In the genomic region with DNA sequence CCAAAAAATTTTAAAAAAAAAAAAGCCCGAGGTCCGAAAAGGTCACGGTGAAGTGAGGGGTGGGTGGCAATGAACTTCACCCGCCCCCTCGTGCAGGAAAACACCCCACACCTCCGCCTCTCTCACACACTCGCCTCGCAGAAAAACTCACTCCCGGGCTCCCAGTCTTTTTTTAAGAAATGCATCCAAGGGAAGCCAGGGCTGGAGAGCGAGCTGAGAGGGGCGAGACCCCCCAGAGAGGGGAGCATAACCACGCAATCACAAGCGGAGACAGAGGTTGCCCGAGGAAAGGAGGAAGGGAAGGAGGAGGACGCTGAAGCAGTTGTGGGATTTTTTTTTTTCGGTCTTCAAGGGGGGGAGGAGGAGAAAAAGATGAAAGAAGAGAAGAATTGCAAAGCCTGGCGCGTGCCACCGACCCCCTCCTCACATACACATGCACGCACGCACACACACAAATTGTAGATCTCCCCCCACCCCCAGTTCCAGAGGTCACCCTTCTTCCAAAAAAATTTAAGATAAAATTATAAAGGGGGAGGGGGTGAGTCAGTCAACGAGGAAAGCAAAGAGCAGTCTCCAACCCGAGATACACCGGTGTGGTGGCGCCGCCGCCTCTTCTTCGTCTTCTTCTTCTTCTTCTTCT, we compare ENCODE assay signal across 7 mouse cellular contexts. TPM values are rescaled to one million over a fixed set of nuclear protein-coding genes. Genes with fewer than 3 reads are reported as not detected.
DNase-seq lines count a peak whose midpoint lies in the region; ATAC-seq and TF ChIP-seq lines count a peak whose summit lies in the region.

No protein-coding gene starts in this region.

- H3K27me3 ChIP-seq in spleen, adult 2 months (ENCODE audit: control insufficient read depth, insufficient read depth, low read length) = peaks cover 8% of the 10 kb centered on the region
- H3K27me3 ChIP-seq in heart, adult 2 months (ENCODE audit: control insufficient read depth, insufficient read depth, low read length) = no peaks in the 10 kb centered on the region
- no peaks in the 10 kb centered on the region for H3K27me3 ChIP-seq in kidney, postnatal 0 days (ENCODE audit: insufficient read depth, low read length)
- H3K27me3 ChIP-seq in midbrain, embryonic 11.5 days (ENCODE audit: control insufficient read depth, insufficient read depth, low read length) = peaks cover 3% of the 10 kb centered on the region; the same call in 1 of the 2 replicates

- TF ChIP-seq CTCF in spleen, adult 2 months (IDR thresholded peaks at IDR 0.05; ENCODE audit: extremely low read depth, insufficient read depth, insufficient read length, insufficient replicate concordance) = no peak
- no peak for TF ChIP-seq CTCF in heart, adult 2 months (IDR thresholded peaks at IDR 0.05)
- TF ChIP-seq CTCF in kidney, postnatal 0 days (IDR thresholded peaks at IDR 0.05; ENCODE audit: low read depth) = no peak

- H3K9ac ChIP-seq in heart, adult 2 months (ENCODE audit: low read depth, low read length) = peak overlapping the region; percentile 82
- H3K9ac ChIP-seq in kidney, postnatal 0 days (ENCODE audit: low read depth, low read length) = peak overlapping the region; percentile 65
- peak overlapping the region; percentile 92 for H3K9ac ChIP-seq in midbrain, embryonic 11.5 days (ENCODE audit: low read length)

- no peaks in the 10 kb centered on the region for H3K36me3 ChIP-seq in spleen, adult 2 months (ENCODE audit: control insufficient read depth, insufficient read depth, low read length)
- no peaks in the 10 kb centered on the region for H3K36me3 ChIP-seq in heart, adult 2 months (ENCODE audit: control insufficient read depth, insufficient read depth, low read length)
- H3K36me3 ChIP-seq in kidney, postnatal 0 days (ENCODE audit: insufficient read depth, low read length) = no peaks in the 10 kb centered on the region
- H3K36me3 ChIP-seq in midbrain, embryonic 11.5 days (ENCODE audit: control insufficient read depth, insufficient read depth, low read length) = no peaks in the 10 kb centered on the region

- 1% methylated on average over 28 of the region's 28 CpGs for WGBS in spleen, adult 2 months
- WGBS in heart, adult 2 months = under 1% methylated on average over 28 of the region's 28 CpGs
- 0% methylated on average over 28 of the region's 28 CpGs for WGBS in kidney, postnatal 0 days
- WGBS in midbrain, embryonic 11.5 days = 0% methylated on average over 28 of the region's 28 CpGs

- H3K79me2 ChIP-seq in heart, adult 2 months (replicated peaks; ENCODE audit: control insufficient read depth, insufficient read depth, low read length) = peaks cover 2% of the 10 kb centered on the region; the same call in 1 of the 2 replicates

- no peak for TF ChIP-seq POLR2A in spleen, adult 2 months (IDR thresholded peaks at IDR 0.05; ENCODE audit: low read depth, low read length)
- no peak for TF ChIP-seq POLR2A in heart, adult 2 months (IDR thresholded peaks at IDR 0.05; ENCODE audit: insufficient read depth, low read depth, low read length)

- DNase-seq in spleen, adult 2 months (ENCODE audit: low read depth in 1 of 2, low spot score in 2 of 2) = no peak
- DNase-seq in spleen, postnatal 10 days (ENCODE audit: low spot score in 2 of 2) = no peak
- DNase-seq in cerebellum, adult 9-11 months = peak; percentile 62
- DNase-seq in heart, adult 2 months = peak; percentile 27 to 49
- DNase-seq in kidney, postnatal 0 days (ENCODE audit: low spot score) = peak; percentile 73
- peak; percentile 95 for DNase-seq in midbrain, embryonic 11.5 days (ENCODE audit: low spot score, missing footprints)
- peak; percentile 55 for DNase-seq in testis, postnatal 10 days (ENCODE audit: low spot score)

- intact Hi-C loops in heart, adult 2 months (cut with DNase I) = loop anchor here (2.0 to 5.0 kb wide), 4 partner anchors 56 to 310 kb away; no protein-coding TSS in a partner anchor

- H3K27ac ChIP-seq in spleen, adult 2 months (ENCODE audit: insufficient read depth, low read length) = no peak overlapping the region
- peak overlapping the region; percentile 70 for H3K27ac ChIP-seq in heart, adult 2 months
- peak overlapping the region; percentile 77 for H3K27ac ChIP-seq in kidney, postnatal 0 days
- H3K27ac ChIP-seq in midbrain, embryonic 11.5 days (ENCODE audit: low read depth, low read length) = peak overlapping the region; percentile 82

- no peak for ATAC-seq in kidney, postnatal 0 days (replicated peaks; ENCODE audit: low FRiP score, low read depth)
- ATAC-seq in midbrain, embryonic 11.5 days (ENCODE audit: low FRiP score) = peak; percentile 8

- H3K4me2 ChIP-seq in kidney, postnatal 0 days (ENCODE audit: low read length) = peak overlapping the region; percentile 94
- H3K4me2 ChIP-seq in midbrain, embryonic 11.5 days = peak overlapping the region; percentile 75

- H3K9me3 ChIP-seq in kidney, postnatal 0 days (replicated peaks; ENCODE audit: low read length) = no peaks in the 10 kb centered on the region
- H3K9me3 ChIP-seq in midbrain, embryonic 11.5 days (ENCODE audit: control insufficient read depth, low read length) = no peaks in the 10 kb centered on the region

- no peaks in the 10 kb centered on the region; the same call in 1 of the 2 replicates for H3K4me1 ChIP-seq in spleen, adult 2 months (ENCODE audit: control insufficient read depth, insufficient read depth, insufficient read length)
- no peaks in the 10 kb centered on the region; the same call in 1 of the 2 replicates for H3K4me1 ChIP-seq in heart, adult 2 months (ENCODE audit: control insufficient read depth, insufficient read depth, low read length)
- peaks cover 5% of the 10 kb centered on the region; the same call in 1 of the 2 replicates for H3K4me1 ChIP-seq in kidney, postnatal 0 days (replicated peaks; ENCODE audit: insufficient read depth, low read length)
- peaks cover 9% of the 10 kb centered on the region; the same call in 1 of the 2 replicates for H3K4me1 ChIP-seq in midbrain, embryonic 11.5 days (ENCODE audit: control insufficient read depth, insufficient read depth, low read length)

- TF ChIP-seq EP300 in heart, adult 2 months (IDR thresholded peaks at IDR 0.05; ENCODE audit: insufficient read depth, low read depth, low read length) = no peak

- peak overlapping the region; percentile 49 for H3K4me3 ChIP-seq in spleen, adult 2 months (ENCODE audit: extremely low read depth, insufficient read depth, insufficient read length)
- peak overlapping the region; percentile 67 for H3K4me3 ChIP-seq in heart, adult 2 months
- peak overlapping the region; percentile 81 for H3K4me3 ChIP-seq in kidney, postnatal 0 days (replicated peaks; ENCODE audit: low read depth, low read length)
- H3K4me3 ChIP-seq in midbrain, embryonic 11.5 days (ENCODE audit: low read depth, low read length) = peak overlapping the region; percentile 86

RNA-seq across cellular contexts. Expression of a gene that starts 0.6 kb away (rescaled TPM):
- 0.95 and 1.3 TPM in 2 replicates for polyA plus RNA-seq in spleen, adult 2 months (2012; rRNA removed)
- 10 to 100 TPM; 28.1 to 35.7 TPM for total RNA-seq in heart, adult 2 months (2021)
- polyA plus RNA-seq in heart, adult 2 months (2012; rRNA removed) = 16.9 and 18.2 TPM in 2 replicates
- polyA plus RNA-seq in kidney, postnatal 0 days (2015; fragmentation: Nextera tagmentation; extraction: Ambion mirVana) = 7.5 and 8.6 TPM in 2 replicates
- polyA plus RNA-seq in midbrain, embryonic 11.5 days (2014; fragmentation: Nextera tagmentation; extraction: Ambion mirVana) = 36.0 and 38.9 TPM in 2 replicates

Comparison
In these comparisons a context has a peak if more than half of its experiments do, and no peak if none do; other contexts are left out.
1. DNase-seq: peak in cerebellum, adult 9-11 months (single experiment), heart, adult 2 months (2 of 2), kidney, postnatal 0 days (single experiment), midbrain, embryonic 11.5 days (single experiment) and testis, postnatal 10 days (single experiment); none in spleen, adult 2 months (0 of 2) and spleen, postnatal 10 days (0 of 2).
2. Peak in every context shown above with its lines, with median percentiles within 50 percentile points of each other: H3K4me3 ChIP-seq and H3K9ac ChIP-seq.